Mouse (Mus musculus) stomach, postnatal 0 days (tissue): ENCODE measurements around the gene Dsn1.

ENCODE experiments used
- CTCF ChIP-seq: IDR thresholded peaks from 2 replicates; pipeline ENCODE4 v1.5.1; 2016; ENCODE audit warnings: antibody characterized with exemption, low read depth, mild to moderate bottlenecking, moderate library complexity
- EP300 ChIP-seq: optimal IDR thresholded peaks from 2 replicates; pipeline ENCODE3; 2016; ENCODE audit warnings: antibody characterized with exemption

DNA sequence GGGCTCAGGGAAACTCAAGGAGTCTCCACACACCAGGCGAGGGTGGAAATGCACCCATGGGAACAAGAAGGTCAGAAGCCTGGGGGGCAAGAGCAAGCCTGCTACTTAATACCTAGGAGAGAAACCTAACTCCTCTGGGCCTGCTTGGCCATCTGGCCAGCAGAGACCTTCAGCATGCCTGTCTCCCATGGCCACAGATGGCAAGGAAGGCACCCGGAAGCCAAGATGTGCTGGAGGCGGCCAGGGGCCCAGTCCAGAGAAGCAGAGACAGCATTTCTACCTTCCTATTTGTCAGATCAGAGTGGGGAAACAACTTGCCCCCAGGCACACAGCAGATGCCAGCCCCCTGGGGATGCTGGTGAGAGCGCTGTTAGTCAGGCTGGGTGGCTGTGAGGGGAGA is 21.3 kb upstream of the Dsn1 start:
- TF ChIP-seq CTCF = no peak
- TF ChIP-seq EP300 = no peak
